Mouse (Mus musculus): ENCODE data around the gene Opcml. TPM values are rescaled to one million over a fixed set of nuclear protein-coding genes. Genes with fewer than 3 reads are reported as not detected.

Opcml gene
- polyA plus RNA-seq, 1 experiment from 2014 or later = 1.9 TPM

- Histone ChIP-seq H3K27me3 (ENCODE audit: control insufficient read depth, insufficient read depth, low read length) (no peaks in the 10 kb centered on the region), H3K27ac (ENCODE audit: low read depth, low read length) (no peak overlapping the region), H3K4me2 (no peak overlapping the region), H3K4me1 (ENCODE audit: control insufficient read depth, insufficient read depth, low read length) (no peaks in the 10 kb centered on the region), H3K9ac (ENCODE audit: low read depth, low read length) (no peak overlapping the region), H3K36me3 (ENCODE audit: control insufficient read depth, insufficient read depth, low read length) (no peaks in the 10 kb centered on the region), H3K4me3 (ENCODE audit: low read depth, low read length) (no peak overlapping the region), H3K9me3 (replicated peaks; ENCODE audit: control insufficient read depth, low read length) (no peaks in the 10 kb centered on the region)
- WGBS (ENCODE audit: insufficient replicate concordance) = 25% methylated on average over 1 of the region's 1 CpGs
- ATAC-seq (replicated peaks; ENCODE audit: insufficient number of reproducible peaks, low FRiP score, low TSS enrichment) = no peak
These were observed 471.4 kb downstream of the Opcml start for GRCm38 (mm10) chr9:28262021-28262420.

DNA sequence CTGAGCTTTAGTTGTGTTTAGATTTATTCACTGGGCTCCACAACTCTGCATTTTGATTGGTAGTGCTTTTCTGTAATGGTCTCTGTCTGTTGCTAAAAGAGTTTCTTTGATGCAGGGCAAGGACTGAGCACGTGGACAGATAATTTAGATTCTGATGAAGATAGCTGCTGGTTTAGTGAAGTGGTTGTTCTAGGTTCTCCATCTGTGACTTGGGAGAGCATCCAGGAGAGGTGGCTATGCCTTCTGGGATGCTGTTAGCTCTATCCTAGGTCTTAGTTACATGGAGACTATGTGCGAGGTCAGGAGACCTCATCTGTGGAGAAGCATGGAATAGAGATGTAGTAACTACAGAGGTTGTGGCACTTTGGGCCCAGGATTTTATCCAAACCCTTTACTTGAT, 472.3 kb downstream of the Opcml start:
- ATAC-seq (replicated peaks; ENCODE audit: insufficient number of reproducible peaks, low FRiP score, low TSS enrichment) = no peak

DNA sequence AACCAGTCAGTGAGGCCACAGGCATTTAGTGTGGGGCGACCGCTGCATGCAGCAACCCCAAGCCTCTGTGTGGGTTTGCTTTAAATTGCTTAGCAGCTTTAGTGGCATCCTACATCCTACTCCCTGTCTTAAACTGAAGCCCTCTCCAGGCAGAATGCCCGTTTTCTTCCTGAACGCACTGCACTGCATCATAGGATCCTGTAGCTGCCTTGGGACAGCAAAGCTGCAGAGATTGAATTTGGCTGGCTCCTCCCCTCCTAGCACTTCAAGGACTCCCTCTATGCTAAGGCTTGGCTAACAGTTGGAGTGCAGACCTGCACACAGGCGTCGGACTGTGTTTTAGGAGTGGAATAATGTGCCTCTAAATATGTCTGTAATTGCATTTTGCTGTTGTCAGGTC, 474.2 kb downstream of the Opcml start:
- Histone ChIP-seq H3K4me1 (ENCODE audit: control insufficient read depth, insufficient read depth, low read length) (no peaks in the 10 kb centered on the region), H3K27me3 (ENCODE audit: control insufficient read depth, insufficient read depth, low read length) (no peaks in the 10 kb centered on the region), H3K4me2 (no peak overlapping the region), H3K36me3 (ENCODE audit: control insufficient read depth, insufficient read depth, low read length) (no peaks in the 10 kb centered on the region), H3K9me3 (replicated peaks; ENCODE audit: control insufficient read depth, low read length) (no peaks in the 10 kb centered on the region), H3K27ac (ENCODE audit: low read depth, low read length) (no peak overlapping the region), H3K9ac (ENCODE audit: low read depth, low read length) (no peak overlapping the region), H3K4me3 (ENCODE audit: low read depth, low read length) (no peak overlapping the region)
- no peak for ATAC-seq (replicated peaks; ENCODE audit: insufficient number of reproducible peaks, low FRiP score, low TSS enrichment)
- 52% methylated on average over 6 of the region's 6 CpGs for WGBS (ENCODE audit: insufficient replicate concordance)

More for the DNA sequence above, 472.3 kb downstream of the Opcml start:
- 81% methylated on average over 2 of the region's 2 CpGs for WGBS (ENCODE audit: insufficient replicate concordance)
- Histone ChIP-seq H3K4me3 (ENCODE audit: low read depth, low read length) (no peak overlapping the region), H3K9me3 (replicated peaks; ENCODE audit: control insufficient read depth, low read length) (no peaks in the 10 kb centered on the region), H3K27me3 (ENCODE audit: control insufficient read depth, insufficient read depth, low read length) (no peaks in the 10 kb centered on the region), H3K4me1 (ENCODE audit: control insufficient read depth, insufficient read depth, low read length) (no peaks in the 10 kb centered on the region), H3K4me2 (no peak overlapping the region), H3K9ac (ENCODE audit: low read depth, low read length) (no peak overlapping the region), H3K27ac (ENCODE audit: low read depth, low read length) (no peak overlapping the region), H3K36me3 (ENCODE audit: control insufficient read depth, insufficient read depth, low read length) (no peaks in the 10 kb centered on the region)

GRCm38 (mm10) chr9:28273816-28274215, 483.2 kb downstream of the Opcml start:
- Histone ChIP-seq H3K4me2 (no peak overlapping the region), H3K36me3 (ENCODE audit: control insufficient read depth, insufficient read depth, low read length) (no peaks in the 10 kb centered on the region), H3K27ac (ENCODE audit: low read depth, low read length) (no peak overlapping the region), H3K27me3 (ENCODE audit: control insufficient read depth, insufficient read depth, low read length) (no peaks in the 10 kb centered on the region), H3K9ac (ENCODE audit: low read depth, low read length) (no peak overlapping the region), H3K4me1 (ENCODE audit: control insufficient read depth, insufficient read depth, low read length) (no peaks in the 10 kb centered on the region), H3K9me3 (replicated peaks; ENCODE audit: control insufficient read depth, low read length) (no peaks in the 10 kb centered on the region), H3K4me3 (ENCODE audit: low read depth, low read length) (no peak overlapping the region)
- 82% methylated on average over 2 of the region's 2 CpGs for WGBS (ENCODE audit: insufficient replicate concordance)
- no peak for ATAC-seq (replicated peaks; ENCODE audit: insufficient number of reproducible peaks, low FRiP score, low TSS enrichment)

GRCm38 (mm10) chr9:28278555-28278954, 488.0 kb downstream of the Opcml start:
- Histone ChIP-seq H3K4me1 (ENCODE audit: control insufficient read depth, insufficient read depth, low read length) (peaks cover 14% of the 10 kb centered on the region), H3K9ac (ENCODE audit: low read depth, low read length) (no peak overlapping the region), H3K9me3 (replicated peaks; ENCODE audit: control insufficient read depth, low read length) (no peaks in the 10 kb centered on the region), H3K36me3 (ENCODE audit: control insufficient read depth, insufficient read depth, low read length) (no peaks in the 10 kb centered on the region), H3K27me3 (ENCODE audit: control insufficient read depth, insufficient read depth, low read length) (no peaks in the 10 kb centered on the region), H3K4me2 (no peak overlapping the region), H3K4me3 (ENCODE audit: low read depth, low read length) (no peak overlapping the region), H3K27ac (ENCODE audit: low read depth, low read length) (no peak overlapping the region)
- no peak for ATAC-seq (replicated peaks; ENCODE audit: insufficient number of reproducible peaks, low FRiP score, low TSS enrichment)
- 48% methylated on average over 2 of the region's 2 CpGs for WGBS (ENCODE audit: insufficient replicate concordance)

DNA sequence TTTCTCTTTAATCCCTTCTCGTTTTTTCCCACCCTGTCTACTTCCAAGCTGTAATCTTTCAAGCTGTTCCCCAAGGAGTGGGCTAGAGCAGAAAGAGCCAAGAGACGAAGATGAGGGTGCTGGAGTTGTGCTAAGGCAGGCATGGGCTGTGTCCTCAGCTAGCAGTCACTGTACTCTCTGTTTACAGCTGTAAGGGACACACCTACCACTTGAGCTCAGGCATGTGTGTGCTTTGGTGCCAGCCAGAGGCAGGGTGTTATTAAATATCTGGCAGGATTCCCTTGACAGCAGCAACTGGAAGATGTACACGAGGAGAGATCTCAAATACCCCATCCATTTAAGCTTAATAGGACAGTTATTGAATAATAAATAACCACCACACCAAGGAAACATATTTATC, 490.4 kb downstream of the Opcml start:
- no peaks in the 10 kb centered on the region for H3K36me3 ChIP-seq (ENCODE audit: control insufficient read depth, insufficient read depth, low read length)
- 35% methylated on average over 3 of the region's 3 CpGs for WGBS (ENCODE audit: insufficient replicate concordance)

DNA sequence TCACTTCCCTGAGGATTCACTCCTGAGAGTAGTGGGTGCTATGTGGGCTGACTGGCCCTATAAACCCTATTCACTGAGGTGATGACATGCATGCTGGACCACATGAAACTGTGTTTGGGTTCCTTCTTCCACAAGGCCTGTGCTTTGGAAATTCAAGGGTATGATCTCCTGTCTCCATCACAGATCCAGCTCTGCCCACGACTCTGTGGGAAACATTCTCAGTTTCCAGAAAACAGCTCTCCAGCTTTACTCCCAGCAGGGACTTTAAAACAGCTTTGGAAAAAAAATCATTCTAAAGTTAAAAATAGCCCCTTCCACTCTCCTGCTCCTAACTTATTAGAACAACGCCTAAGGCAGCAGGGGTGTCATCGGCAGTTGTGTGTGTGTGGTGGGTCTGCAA, 491.0 kb downstream of the Opcml start:
- no peak for ATAC-seq (replicated peaks; ENCODE audit: insufficient number of reproducible peaks, low FRiP score, low TSS enrichment)
- Histone ChIP-seq H3K4me3 (ENCODE audit: low read depth, low read length) (no peak overlapping the region), H3K27me3 (ENCODE audit: control insufficient read depth, insufficient read depth, low read length) (no peaks in the 10 kb centered on the region), H3K9ac (ENCODE audit: low read depth, low read length) (no peak overlapping the region), H3K9me3 (replicated peaks; ENCODE audit: control insufficient read depth, low read length) (no peaks in the 10 kb centered on the region), H3K4me2 (no peak overlapping the region), H3K36me3 (ENCODE audit: control insufficient read depth, insufficient read depth, low read length) (no peaks in the 10 kb centered on the region), H3K4me1 (ENCODE audit: control insufficient read depth, insufficient read depth, low read length) (peaks cover 14% of the 10 kb centered on the region), H3K27ac (ENCODE audit: low read depth, low read length) (no peak overlapping the region)
- WGBS (ENCODE audit: insufficient replicate concordance) = 38% methylated on average over 3 of the region's 3 CpGs

More for the DNA sequence above, 490.4 kb downstream of the Opcml start:
- no peak for ATAC-seq (replicated peaks; ENCODE audit: insufficient number of reproducible peaks, low FRiP score, low TSS enrichment)
- no peak overlapping the region for H3K9ac ChIP-seq (ENCODE audit: low read depth, low read length)
- no peak overlapping the region for H3K4me3 ChIP-seq (ENCODE audit: low read depth, low read length)
- H3K9me3 ChIP-seq (replicated peaks; ENCODE audit: control insufficient read depth, low read length) = no peaks in the 10 kb centered on the region
- H3K27ac ChIP-seq (ENCODE audit: low read depth, low read length) = no peak overlapping the region
- H3K4me2 ChIP-seq = no peak overlapping the region
- H3K27me3 ChIP-seq (ENCODE audit: control insufficient read depth, insufficient read depth, low read length) = no peaks in the 10 kb centered on the region
- H3K4me1 ChIP-seq (ENCODE audit: control insufficient read depth, insufficient read depth, low read length) = peaks cover 14% of the 10 kb centered on the region

- Histone ChIP-seq H3K27me3 (ENCODE audit: control insufficient read depth, insufficient read depth, low read length) (no peaks in the 10 kb centered on the region), H3K4me2 (no peak overlapping the region), H3K4me1 (ENCODE audit: control insufficient read depth, insufficient read depth, low read length) (peaks cover 14% of the 10 kb centered on the region), H3K36me3 (ENCODE audit: control insufficient read depth, insufficient read depth, low read length) (no peaks in the 10 kb centered on the region), H3K4me3 (ENCODE audit: low read depth, low read length) (no peak overlapping the region), H3K27ac (ENCODE audit: low read depth, low read length) (no peak overlapping the region), H3K9ac (ENCODE audit: low read depth, low read length) (no peak overlapping the region), H3K9me3 (replicated peaks; ENCODE audit: control insufficient read depth, low read length) (no peaks in the 10 kb centered on the region)
- WGBS (ENCODE audit: insufficient replicate concordance) = 80% methylated on average over 3 of the region's 3 CpGs
- ATAC-seq (replicated peaks; ENCODE audit: insufficient number of reproducible peaks, low FRiP score, low TSS enrichment) = no peak
These were observed 494.4 kb downstream of the Opcml start for GRCm38 (mm10) chr9:28285016-28285415.

GRCm38 (mm10) chr9:28286384-28286783, 495.8 kb downstream of the Opcml start:
- 68% methylated on average over 7 of the region's 7 CpGs for WGBS (ENCODE audit: insufficient replicate concordance)
- Histone ChIP-seq H3K9me3 (replicated peaks; ENCODE audit: control insufficient read depth, low read length) (no peaks in the 10 kb centered on the region), H3K4me2 (no peak overlapping the region), H3K27me3 (ENCODE audit: control insufficient read depth, insufficient read depth, low read length) (no peaks in the 10 kb centered on the region), H3K4me1 (ENCODE audit: control insufficient read depth, insufficient read depth, low read length) (peaks cover 8% of the 10 kb centered on the region), H3K9ac (ENCODE audit: low read depth, low read length) (no peak overlapping the region), H3K36me3 (ENCODE audit: control insufficient read depth, insufficient read depth, low read length) (no peaks in the 10 kb centered on the region), H3K4me3 (ENCODE audit: low read depth, low read length) (no peak overlapping the region), H3K27ac (ENCODE audit: low read depth, low read length) (no peak overlapping the region)
- ATAC-seq (replicated peaks; ENCODE audit: insufficient number of reproducible peaks, low FRiP score, low TSS enrichment) = no peak

Data from heart, embryonic 11.5 days (tissue).